Mouse (Mus musculus) forebrain, embryonic 16.5 days (tissue): ENCODE measurements at regions not wholly inside any gene's neighbourhood (a gene's known extent, or its start where the extent isn't known, plus 50 kb on each side); places are given as distances from the start of the nearest gene placed in this dataset.

Experiments
- ATAC-seq: fragments of 200-750 bp; cut with Nextera tagmentation; 2 replicates; pipeline ENCODE4 v1.8.0; 2017; ENCODE audit warnings: mild to moderate bottlenecking, moderate library complexity
- H3K27ac ChIP-seq: fragments of 300-500 bp; sonication (generic); 2 replicates; pipeline ENCODE4 v1.5.1; 2014; ENCODE audit warnings: low read length, control low read depth
- H3K27me3 ChIP-seq: fragments of 300-500 bp; sonication (generic); replicated peaks from 2 replicates; pipeline ENCODE4 v1.6.1; 2014; ENCODE audit warnings: low read length; ENCODE audit not compliant: control insufficient read depth, insufficient read depth
- H3K36me3 ChIP-seq: fragments of 300-500 bp; sonication (generic); 2 replicates; pipeline ENCODE4 v1.6.1; 2014; ENCODE audit not compliant: control insufficient read depth, insufficient read depth
- H3K4me1 ChIP-seq: fragments of 300-500 bp; sonication (generic); replicated peaks from 2 replicates; pipeline ENCODE4 v1.6.1; 2014; ENCODE audit warnings: low read length; ENCODE audit not compliant: control insufficient read depth, insufficient read depth
- H3K4me2 ChIP-seq: fragments of 300-500 bp; sonication (generic); 2 replicates; pipeline ENCODE4 v1.6.1; 2014; ENCODE audit warnings: mild to moderate bottlenecking, low read length, control low read depth
- H3K4me3 ChIP-seq: fragments of 300-500 bp; sonication (generic); replicated peaks from 2 replicates; pipeline ENCODE4 v1.5.1; 2014; ENCODE audit warnings: mild to moderate bottlenecking, low read length, control low read depth
- H3K9ac ChIP-seq: fragments of 300-500 bp; sonication (generic); replicated peaks from 2 replicates; pipeline ENCODE4 v1.6.1; 2014; ENCODE audit warnings: low read depth, low read length, control low read depth
- H3K9me3 ChIP-seq: fragments of 300-500 bp; sonication (generic); 2 replicates; pipeline ENCODE4 v1.6.1; 2016; ENCODE audit warnings: low read length; ENCODE audit not compliant: control insufficient read depth
- WGBS: fragments of 180-500 bp; shearing (Covaris S2); extraction: QIAGEN DNeasy Blood & Tissue Kit; methylation state at CpG from one replicate; pipeline ENCODE4 v1.1.7; 2014; 5-methylcytosine and 5-hydroxymethylcytosine counted together

- H3K4me2 ChIP-seq = no peak overlapping the region
- no peak overlapping the region for H3K4me3 ChIP-seq
- 67% methylated on average over 2 of the region's 2 CpGs for WGBS
- H3K36me3 ChIP-seq = no peaks in the 10 kb centered on the region
- no peak overlapping the region for H3K9ac ChIP-seq
- no peaks in the 10 kb centered on the region for H3K4me1 ChIP-seq
- no peaks in the 10 kb centered on the region for H3K9me3 ChIP-seq
- no peak for ATAC-seq
- no peak overlapping the region for H3K27ac ChIP-seq
- H3K27me3 ChIP-seq = no peaks in the 10 kb centered on the region
Measured at GRCm38 (mm10) chr6:117619606-117620005, 221.4 kb upstream of the Zfp637 start.

- H3K9ac ChIP-seq = no peak overlapping the region
- no peak overlapping the region for H3K4me3 ChIP-seq
- H3K9me3 ChIP-seq = no peaks in the 10 kb centered on the region
- ATAC-seq = no peak
- WGBS = 82% methylated on average over 6 of the region's 6 CpGs
- no peaks in the 10 kb centered on the region for H3K27me3 ChIP-seq
- H3K27ac ChIP-seq = no peak overlapping the region
- no peaks in the 10 kb centered on the region for H3K36me3 ChIP-seq
- no peak overlapping the region for H3K4me2 ChIP-seq
- no peaks in the 10 kb centered on the region for H3K4me1 ChIP-seq
Measured at GRCm38 (mm10) chr6:117622446-117622845, 218.5 kb upstream of the Zfp637 start.

GRCm38 (mm10) chr6:117622946-117623345 is 218.0 kb upstream of the Zfp637 start:
- ATAC-seq = no peak
- Histone ChIP-seq H3K4me1 (no peaks in the 10 kb centered on the region), H3K4me3 (no peak overlapping the region), H3K9ac (no peak overlapping the region), H3K27ac (no peak overlapping the region), H3K27me3 (no peaks in the 10 kb centered on the region), H3K4me2 (no peak overlapping the region), H3K36me3 (no peaks in the 10 kb centered on the region), H3K9me3 (no peaks in the 10 kb centered on the region)

GRCm38 (mm10) chr6:117625716-117626115 is 215.3 kb upstream of the Zfp637 start:
- WGBS = 13% methylated on average over 5 of the region's 5 CpGs
- H3K4me2 ChIP-seq = no peak overlapping the region
- no peak overlapping the region for H3K4me3 ChIP-seq
- no peaks in the 10 kb centered on the region for H3K27me3 ChIP-seq
- no peaks in the 10 kb centered on the region for H3K36me3 ChIP-seq
- H3K27ac ChIP-seq = no peak overlapping the region
- no peaks in the 10 kb centered on the region for H3K4me1 ChIP-seq
- no peak for ATAC-seq
- H3K9ac ChIP-seq = no peak overlapping the region
- H3K9me3 ChIP-seq = no peaks in the 10 kb centered on the region

- Histone ChIP-seq H3K4me1 (no peaks in the 10 kb centered on the region), H3K27ac (no peak overlapping the region), H3K9me3 (no peaks in the 10 kb centered on the region), H3K4me3 (no peak overlapping the region), H3K9ac (no peak overlapping the region), H3K27me3 (no peaks in the 10 kb centered on the region), H3K4me2 (no peak overlapping the region), H3K36me3 (no peaks in the 10 kb centered on the region)
- ATAC-seq = no peak
- WGBS = 87% methylated on average over 3 of the region's 3 CpGs
Measured at GRCm38 (mm10) chr6:117627461-117627860, 213.5 kb upstream of the Zfp637 start.

- Histone ChIP-seq H3K4me2 (no peak overlapping the region), H3K27ac (no peak overlapping the region), H3K4me1 (no peaks in the 10 kb centered on the region), H3K9ac (no peak overlapping the region), H3K4me3 (no peak overlapping the region), H3K36me3 (no peaks in the 10 kb centered on the region), H3K27me3 (no peaks in the 10 kb centered on the region), H3K9me3 (no peaks in the 10 kb centered on the region)
- ATAC-seq = no peak
- 81% methylated on average over 8 of the region's 8 CpGs for WGBS
Measured at GRCm38 (mm10) chr6:117646628-117647027, 194.4 kb upstream of the Zfp637 start.

GRCm38 (mm10) chr6:117650541-117650940 is 190.4 kb upstream of the Zfp637 start:
- WGBS = 86% methylated on average over 5 of the region's 5 CpGs
- H3K27ac ChIP-seq = no peak overlapping the region
- H3K36me3 ChIP-seq = no peaks in the 10 kb centered on the region
- no peaks in the 10 kb centered on the region for H3K27me3 ChIP-seq
- H3K9me3 ChIP-seq = no peaks in the 10 kb centered on the region
- no peak for ATAC-seq
- H3K4me1 ChIP-seq = no peaks in the 10 kb centered on the region
- no peak overlapping the region for H3K4me2 ChIP-seq
- H3K4me3 ChIP-seq = no peak overlapping the region
- no peak overlapping the region for H3K9ac ChIP-seq

GRCm38 (mm10) chr6:117651551-117651950 is 189.4 kb upstream of the Zfp637 start:
- no peaks in the 10 kb centered on the region for H3K9me3 ChIP-seq
- H3K4me1 ChIP-seq = no peaks in the 10 kb centered on the region
- WGBS = 89% methylated on average over 4 of the region's 4 CpGs
- no peak overlapping the region for H3K9ac ChIP-seq
- H3K27me3 ChIP-seq = no peaks in the 10 kb centered on the region
- no peak overlapping the region for H3K4me2 ChIP-seq
- H3K36me3 ChIP-seq = no peaks in the 10 kb centered on the region
- H3K27ac ChIP-seq = no peak overlapping the region
- no peak for ATAC-seq
- H3K4me3 ChIP-seq = no peak overlapping the region

- 62% methylated on average over 3 of the region's 3 CpGs for WGBS
- H3K4me2 ChIP-seq = no peak overlapping the region
- H3K9me3 ChIP-seq = no peaks in the 10 kb centered on the region
- H3K4me1 ChIP-seq = no peaks in the 10 kb centered on the region
- no peaks in the 10 kb centered on the region for H3K36me3 ChIP-seq
- H3K27me3 ChIP-seq = no peaks in the 10 kb centered on the region
- no peak for ATAC-seq
- no peak overlapping the region for H3K27ac ChIP-seq
- H3K4me3 ChIP-seq = no peak overlapping the region
- H3K9ac ChIP-seq = no peak overlapping the region
Measured at GRCm38 (mm10) chr6:117652012-117652411, 189.0 kb upstream of the Zfp637 start.

GRCm38 (mm10) chr6:117652917-117653316 is 188.1 kb upstream of the Zfp637 start:
- H3K4me3 ChIP-seq = no peak overlapping the region
- H3K27me3 ChIP-seq = no peaks in the 10 kb centered on the region
- no peak overlapping the region for H3K4me2 ChIP-seq
- 76% methylated on average over 9 of the region's 9 CpGs for WGBS
- H3K9ac ChIP-seq = no peak overlapping the region
- no peaks in the 10 kb centered on the region for H3K36me3 ChIP-seq
- no peak overlapping the region for H3K27ac ChIP-seq
- no peaks in the 10 kb centered on the region for H3K4me1 ChIP-seq
- H3K9me3 ChIP-seq = no peaks in the 10 kb centered on the region
- ATAC-seq = no peak
